Mouse (Mus musculus): Measurements from ENCODE around the gene Cdkl4.

DNA sequence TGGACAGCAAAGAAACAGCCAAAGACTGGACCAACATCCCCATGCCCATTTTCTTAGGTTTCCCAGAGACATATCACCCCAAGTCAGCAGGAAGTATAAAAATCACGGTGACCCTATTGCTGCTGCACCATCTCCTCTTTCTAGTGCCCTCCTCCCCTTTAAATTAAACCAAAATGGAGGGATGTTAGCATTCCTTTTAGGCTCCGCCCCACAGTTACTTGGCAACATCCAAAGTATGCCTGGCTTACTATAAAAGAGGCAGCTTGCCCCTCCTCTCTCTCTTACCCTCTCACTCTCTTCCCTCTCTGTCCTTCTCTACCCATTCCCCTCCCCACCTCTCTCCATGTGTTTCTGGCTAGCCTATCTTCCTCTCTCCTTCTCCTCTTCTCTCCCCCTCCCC is 9.2 kb downstream of the Cdkl4 start:
- TF ChIP-seq EP300 (IDR thresholded peaks at IDR 0.05; ENCODE audit: low read depth): no peak
- no peak for TF ChIP-seq CTCF (IDR thresholded peaks at IDR 0.05; ENCODE audit: low read depth)
